Mouse (Mus musculus) granulocyte monocyte progenitor cell, adult 5-6 weeks (primary cell): ENCODE data around the gene Pfn3. TPM values are rescaled to one million over a fixed set of nuclear protein-coding genes. Genes with fewer than 3 reads are reported as not detected.
"Not testable (repeated sequence)": the region's sequence is repeated elsewhere in the genome, so short reads cannot be mapped to it uniquely, and the experiment has no call there.

Experiments
- ATAC-seq: replicated peaks from 2 replicates; pipeline ENCODE4 v1.8.0; 2016; ENCODE audit warnings: mild to moderate bottlenecking, moderate TSS enrichment, inconsistent platforms; ENCODE audit not compliant: poor library complexity, severe bottlenecking
- total RNA-seq, 2 experiments: library from RNA; stranded (forward) in 1 of 2; stranded (reverse) in 1 of 2; fragments of 200-712, 200-1000 nt in 1 of 2; fragments of >200 nt in 1 of 2; fragmentation: Nextera tagmentation in 1 of 2; gene quantifications; 2 replicates each; pipeline ENCODE4 v1.2.3; 2014 to 2017

The Pfn3 gene
- total RNA-seq (2014; fragmentation: Nextera tagmentation) = not detected in 2 replicates
- not detected in 2 replicates for total RNA-seq (2017)

GRCm38 (mm10) chr13:55414743-55415380, at the start of gene Pfn3:
Gene Pfn3, minus strand, starts transcription at chr13:55415232.
- ATAC-seq = peak; percentile 5; the same call in 1 of the 2 replicates

GRCm38 (mm10) chr13:55464027-55464884, 49.2 kb upstream of the Pfn3 start, which contains the start of gene Prr7:
Gene Prr7, plus strand, starts transcription at chr13:55464267.
- ATAC-seq = peak; percentile 15

- no peak for ATAC-seq
These were observed 48.5 kb upstream of the Pfn3 start for GRCm38 (mm10) chr13:55463399-55464026.

GRCm38 (mm10) chr13:55462965-55463364, 47.9 kb upstream of the Pfn3 start:
- no peak for ATAC-seq

GRCm38 (mm10) chr13:55451785-55452549, 36.9 kb upstream of the Pfn3 start:
- ATAC-seq = no peak

GRCm38 (mm10) chr13:55451296-55451695, 36.3 kb upstream of the Pfn3 start:
- no peak for ATAC-seq

GRCm38 (mm10) chr13:55450511-55450980, 35.5 kb upstream of the Pfn3 start:
- ATAC-seq = no peak

- peak; percentile 13 for ATAC-seq
These were observed 34.8 kb upstream of the Pfn3 start for GRCm38 (mm10) chr13:55449679-55450441.

GRCm38 (mm10) chr13:55449205-55449604, 34.2 kb upstream of the Pfn3 start:
- no peak for ATAC-seq

- ATAC-seq = no peak
These were observed 33.1 kb upstream of the Pfn3 start for GRCm38 (mm10) chr13:55448131-55448530.

GRCm38 (mm10) chr13:55447543-55447943, 32.5 kb upstream of the Pfn3 start:
- ATAC-seq = peak; percentile 66

GRCm38 (mm10) chr13:55446483-55447105, 31.6 kb upstream of the Pfn3 start:
- ATAC-seq = no peak

GRCm38 (mm10) chr13:55445361-55446091, 30.5 kb upstream of the Pfn3 start:
- no peak for ATAC-seq

- peak; percentile 70 for ATAC-seq
These were observed 29.9 kb upstream of the Pfn3 start, which contains the start of gene Grk6 for GRCm38 (mm10) chr13:55444937-55445315. Gene Grk6, plus strand, starts transcription at chr13:55445072.

- peak; percentile 9 for ATAC-seq
These were observed 29.4 kb upstream of the Pfn3 start for GRCm38 (mm10) chr13:55444286-55444936.

- no peak for ATAC-seq
These were observed 28.8 kb upstream of the Pfn3 start for GRCm38 (mm10) chr13:55443799-55444285.

- ATAC-seq = not testable (repeated sequence)
These were observed 22.1 kb upstream of the Pfn3 start for GRCm38 (mm10) chr13:55437111-55437629.
